Mouse (Mus musculus): ENCODE results near the gene Irf2bpl. TPM values are rescaled to one million over a fixed set of nuclear protein-coding genes. Genes with fewer than 3 reads are reported as not detected.

The Irf2bpl gene
- 10 to 100 TPM; 64.9 to 65.1 TPM for total RNA-seq (2021)
- long read RNA-seq, experiment 1, full-length matches to known transcripts: 37 of 37 reads
- long read RNA-seq, experiment 1, partial matches to known transcripts: 0 of 37 reads
- long read RNA-seq, experiment 1, other reads (novel, unspliced or antisense): 0 of 37 reads
- long read RNA-seq, experiment 2, full-length matches to known transcripts: 45 of 45 reads
- long read RNA-seq, experiment 2, partial matches to known transcripts: 0 of 45 reads
- long read RNA-seq, experiment 2, other reads (novel, unspliced or antisense): 0 of 45 reads

DNA sequence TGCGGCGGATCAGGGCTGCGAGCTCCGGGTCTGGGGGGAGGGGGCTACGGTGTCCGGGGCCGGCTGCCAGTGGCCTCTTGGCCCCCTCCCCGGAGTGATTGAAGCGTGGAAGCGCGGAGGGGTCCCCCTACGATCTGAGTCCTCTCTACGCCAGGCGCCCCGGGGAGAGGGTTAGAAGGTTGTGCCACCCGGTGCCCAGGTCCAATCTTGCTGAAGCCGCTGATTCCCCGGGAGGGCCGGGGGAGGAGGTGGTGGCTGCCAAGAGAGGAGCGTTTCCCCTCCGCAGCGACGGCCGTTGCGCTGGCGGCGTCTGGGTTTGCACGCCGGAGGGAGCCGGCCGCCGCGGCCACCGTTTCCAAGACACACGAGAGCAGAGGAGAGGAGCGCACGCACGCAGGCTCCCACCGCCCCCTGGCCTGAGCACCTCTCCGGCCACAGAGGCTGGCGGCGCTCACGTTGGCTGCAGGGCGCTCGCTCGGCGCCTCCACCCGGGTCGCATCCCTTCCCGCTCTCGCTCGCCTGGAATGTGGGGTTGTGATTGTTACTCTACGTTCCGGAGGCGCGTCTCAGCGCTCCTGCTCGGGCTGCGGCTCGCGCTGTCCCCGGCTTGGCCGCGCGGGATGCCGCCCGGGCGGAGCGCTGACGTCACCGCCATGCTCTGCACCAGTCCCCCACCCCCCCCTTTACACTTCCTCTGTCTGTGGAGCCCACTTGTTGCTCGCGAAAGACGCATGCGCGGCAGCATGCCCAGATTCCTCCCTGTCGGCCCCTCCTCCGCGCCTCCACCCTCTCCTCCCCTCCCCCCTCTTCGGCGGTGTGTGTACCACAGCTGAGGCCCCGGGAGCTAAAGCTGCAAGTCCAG, at the start of gene Irf2bpl:
TSS of gene Irf2bpl (minus strand) at position 602 of the 862 bp plus-strand sequence.
- DNase-seq (ENCODE audit: low spot score in 2 of 2): peak; percentile 98 to 99

DNA sequence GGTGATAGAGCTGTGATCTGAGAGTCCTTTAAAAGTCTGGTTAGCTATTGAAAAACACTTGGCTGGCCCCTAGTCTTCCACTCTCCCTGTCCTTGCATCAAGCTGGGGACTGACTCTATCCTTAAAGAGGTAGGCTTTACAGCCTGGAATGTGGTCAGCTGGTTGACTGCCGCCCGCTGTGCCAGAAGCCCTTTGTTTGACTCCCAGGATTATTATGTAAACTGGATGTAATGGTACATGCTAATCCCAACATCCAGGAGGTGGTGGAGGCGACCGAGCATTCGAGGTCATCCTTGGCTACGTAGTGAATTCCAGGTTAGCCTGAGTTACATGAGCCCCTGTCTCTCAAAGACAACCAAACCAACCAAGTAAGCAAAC, 48.0 kb upstream of the Irf2bpl start:
- DNase-seq (ENCODE audit: low spot score in 2 of 2): no peak

DNA sequence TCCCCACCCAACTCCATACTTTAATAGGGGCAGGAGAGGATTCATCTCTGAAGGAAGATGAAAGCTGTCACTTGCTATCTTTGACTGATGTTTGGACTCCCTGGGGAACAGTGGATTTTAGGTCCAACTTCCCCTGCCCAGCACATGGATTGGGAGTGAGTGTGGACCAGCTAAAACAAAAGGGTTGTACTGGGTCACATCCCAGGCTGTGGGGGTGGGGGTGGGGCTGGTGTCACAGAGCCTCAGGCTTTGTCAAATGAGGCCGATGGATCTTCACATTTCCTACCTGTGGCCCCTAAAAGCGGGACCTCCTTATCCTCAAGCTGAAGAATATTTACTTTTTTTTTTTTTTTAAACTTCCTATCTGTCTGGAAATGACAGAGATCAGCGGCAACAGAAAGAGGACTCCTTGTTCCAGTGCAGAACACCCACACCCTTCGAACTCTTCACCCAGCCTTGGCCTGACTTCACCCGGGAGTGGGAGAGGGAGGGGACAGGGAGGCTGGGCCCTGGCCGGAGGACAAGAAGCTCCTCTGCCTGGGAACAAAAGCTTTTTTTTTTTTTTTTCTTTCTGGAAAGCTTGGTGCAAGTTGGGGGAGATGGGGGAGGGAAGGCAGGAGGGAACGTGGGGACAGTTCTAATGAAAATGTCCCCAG, 47.4 kb upstream of the Irf2bpl start:
- no peak for DNase-seq (ENCODE audit: low spot score in 2 of 2)

DNA sequence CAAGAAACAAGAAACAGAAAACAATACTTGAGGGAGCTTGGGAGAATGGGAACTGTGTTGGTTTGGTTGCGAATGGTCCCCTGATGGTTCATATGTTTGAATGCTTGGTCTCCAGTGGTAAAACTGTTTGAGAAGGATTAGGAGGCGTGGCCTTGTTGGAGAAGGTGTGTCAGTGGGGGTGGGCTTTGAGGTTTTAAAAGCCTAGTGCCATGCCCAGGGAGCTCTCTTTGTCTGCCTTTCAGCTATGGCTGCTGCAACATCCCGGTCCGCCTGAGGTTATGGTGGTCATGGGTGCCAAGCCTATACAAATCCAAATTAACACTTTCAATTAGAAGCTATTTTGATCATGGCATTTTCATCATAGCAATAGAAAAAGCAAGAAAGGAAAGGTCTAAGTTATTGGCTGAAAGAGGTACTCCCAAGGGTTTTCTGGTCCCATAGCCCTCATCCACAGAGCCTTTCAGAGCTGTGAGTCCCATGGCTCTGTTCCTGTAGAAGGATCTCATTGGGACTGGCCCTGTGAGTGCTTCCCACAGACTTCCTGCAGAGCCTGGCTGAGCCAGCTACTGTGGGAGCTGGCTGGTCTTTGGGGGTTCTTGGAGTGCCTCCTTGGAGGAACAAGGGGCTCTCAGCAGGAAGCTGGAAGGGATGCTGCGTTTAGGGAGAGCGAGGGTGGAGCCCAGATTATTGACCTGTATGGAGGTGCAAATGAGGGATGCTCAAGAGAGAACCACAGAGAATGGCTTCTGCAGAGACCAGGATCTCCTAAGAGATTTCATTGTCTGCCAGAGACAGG, 46.5 kb upstream of the Irf2bpl start:
- no peak for DNase-seq (ENCODE audit: low spot score in 2 of 2)

DNA sequence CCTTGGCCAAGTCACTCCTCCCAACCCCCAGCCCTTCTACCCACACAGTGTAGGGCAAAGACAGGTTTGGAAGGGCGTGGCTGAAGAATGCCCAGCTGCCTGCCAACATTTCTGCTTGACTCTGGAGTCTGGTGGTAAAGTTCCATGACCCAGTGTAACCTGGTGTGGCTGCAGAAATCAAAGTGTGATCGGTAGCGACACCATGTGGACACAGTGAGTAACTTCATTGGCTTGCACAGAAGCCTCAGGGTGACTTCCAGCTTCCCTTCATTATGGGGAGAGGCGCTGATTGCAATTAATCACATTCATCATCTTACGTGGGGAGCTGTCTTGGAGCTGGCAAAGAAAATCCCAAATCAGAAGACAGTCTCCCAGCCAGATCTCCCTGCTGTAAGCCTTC, 39.2 kb upstream of the Irf2bpl start:
- DNase-seq (ENCODE audit: low spot score in 2 of 2): peak; percentile 83 to 88

DNA sequence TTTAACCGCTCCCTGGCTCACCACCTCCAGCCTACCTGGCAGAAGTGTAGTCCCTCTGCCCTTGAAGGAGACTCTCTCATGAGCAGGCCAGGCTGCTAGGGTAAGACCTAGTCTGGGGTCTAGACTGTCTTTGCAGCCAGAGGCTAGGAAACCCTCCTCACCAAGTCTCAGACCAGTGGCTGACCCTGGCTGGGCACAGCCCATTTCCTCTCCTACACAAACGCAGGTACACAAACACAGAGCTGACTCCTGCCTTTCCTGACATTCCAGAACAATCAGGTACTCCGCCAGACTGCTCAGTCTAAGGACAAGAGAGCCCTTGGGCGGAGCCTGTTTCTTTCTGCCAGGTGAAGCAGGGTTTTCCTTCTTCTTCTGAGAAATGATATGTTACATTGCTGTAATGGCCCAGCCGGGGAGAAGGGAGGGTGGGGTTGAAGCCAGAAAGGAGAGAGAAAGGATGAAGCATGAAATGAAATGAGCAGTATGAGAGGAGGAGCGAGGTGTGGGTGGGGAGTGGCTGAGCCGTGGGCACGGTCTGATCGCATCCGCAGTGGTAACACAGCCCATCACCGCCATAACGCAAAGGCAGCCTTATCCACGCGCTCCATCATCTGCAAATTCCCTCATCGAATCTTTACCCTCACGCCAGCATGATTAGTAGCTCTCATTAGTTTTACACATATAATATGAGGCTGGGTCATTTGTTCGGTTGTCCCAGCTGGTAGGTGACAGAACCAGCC, 34.6 kb upstream of the Irf2bpl start:
- DNase-seq (ENCODE audit: low spot score in 2 of 2): no peak

DNA sequence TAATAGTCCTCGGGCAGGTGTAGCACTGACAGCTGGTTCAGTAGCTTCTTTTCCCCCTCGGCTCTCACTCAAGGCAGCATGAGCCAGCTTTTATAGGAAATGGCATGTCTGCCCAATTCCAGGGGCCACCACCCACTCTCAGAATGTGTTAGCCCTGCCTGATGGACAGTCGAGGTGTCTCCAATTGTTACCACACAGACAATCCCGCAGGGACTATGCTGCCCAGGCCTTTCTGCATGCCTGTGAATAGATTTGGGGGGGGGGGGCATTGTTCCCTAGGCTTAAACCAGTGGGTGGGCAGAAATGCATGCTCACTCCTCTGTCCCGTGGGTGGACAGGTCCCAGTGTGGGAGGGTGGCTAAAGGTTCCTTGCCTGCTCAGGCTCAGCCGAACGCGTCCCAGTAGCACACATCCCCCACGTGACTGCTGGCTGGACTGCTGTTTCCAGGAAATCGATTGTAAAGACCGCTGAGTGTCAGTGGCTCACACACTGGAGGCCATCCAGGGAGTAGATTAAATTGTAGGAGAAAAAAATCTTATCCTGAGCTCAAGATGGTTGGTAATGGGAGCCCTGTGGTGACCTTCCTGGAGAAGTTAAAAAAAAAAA, 33.9 kb upstream of the Irf2bpl start:
- no peak for DNase-seq (ENCODE audit: low spot score in 2 of 2)

DNA sequence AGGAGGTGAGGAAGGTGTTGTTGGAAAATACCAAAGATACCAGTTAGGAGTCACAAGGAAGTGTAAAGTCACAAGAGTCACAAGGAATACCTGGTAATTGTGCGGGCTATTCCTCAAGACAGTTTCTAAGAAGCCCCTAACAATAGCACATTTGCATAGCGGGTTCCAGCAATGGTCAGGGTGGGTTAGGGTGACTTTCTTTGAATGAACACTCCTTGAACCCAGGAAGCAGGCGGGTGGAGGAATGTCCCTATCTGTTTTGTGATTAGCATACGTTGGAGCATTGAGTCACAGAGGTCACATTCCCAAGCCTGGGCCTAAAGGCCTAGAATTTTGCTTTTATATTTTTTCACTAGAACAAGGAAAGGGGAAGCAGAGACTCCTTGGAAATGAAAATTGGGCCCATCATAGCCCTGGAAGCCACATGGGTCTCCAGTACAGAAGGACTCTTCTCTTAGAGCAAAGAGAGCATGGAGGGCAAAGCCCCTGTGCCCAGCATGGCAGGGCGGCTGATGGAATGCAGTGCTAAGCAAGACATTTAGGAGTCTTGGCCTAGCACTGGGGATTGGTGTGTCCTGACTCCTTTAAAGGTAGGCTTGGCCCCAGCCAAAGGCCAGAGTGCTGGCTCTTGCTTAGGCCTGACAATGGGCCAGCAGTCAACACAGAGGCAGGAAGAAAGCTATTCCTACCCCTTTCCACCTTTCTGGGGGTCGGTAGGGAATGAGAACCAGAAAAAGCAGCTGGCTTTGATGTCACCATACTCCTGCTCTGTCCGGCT, 32.4 kb upstream of the Irf2bpl start:
- no peak for DNase-seq (ENCODE audit: low spot score in 2 of 2)

DNA sequence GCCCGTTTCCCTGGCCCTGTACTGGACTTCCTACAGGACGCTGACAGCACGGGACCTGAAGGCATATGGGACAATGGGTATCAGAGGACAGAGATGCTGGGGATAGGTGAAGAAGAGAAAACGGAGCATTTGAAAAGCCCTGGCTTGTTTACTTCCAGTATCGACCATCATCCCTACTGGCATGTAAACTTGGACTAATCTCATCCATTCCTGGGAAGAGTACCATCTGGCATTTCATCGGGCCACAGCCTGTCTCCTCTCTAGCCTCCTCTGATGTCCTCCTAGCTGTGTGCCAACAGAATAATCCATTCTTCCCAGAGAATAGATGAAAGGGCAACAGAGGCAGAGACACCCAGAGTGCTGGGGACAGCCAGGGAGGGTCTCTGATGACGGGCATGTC, 31.0 kb upstream of the Irf2bpl start:
- DNase-seq (ENCODE audit: low spot score in 2 of 2): no peak

DNA sequence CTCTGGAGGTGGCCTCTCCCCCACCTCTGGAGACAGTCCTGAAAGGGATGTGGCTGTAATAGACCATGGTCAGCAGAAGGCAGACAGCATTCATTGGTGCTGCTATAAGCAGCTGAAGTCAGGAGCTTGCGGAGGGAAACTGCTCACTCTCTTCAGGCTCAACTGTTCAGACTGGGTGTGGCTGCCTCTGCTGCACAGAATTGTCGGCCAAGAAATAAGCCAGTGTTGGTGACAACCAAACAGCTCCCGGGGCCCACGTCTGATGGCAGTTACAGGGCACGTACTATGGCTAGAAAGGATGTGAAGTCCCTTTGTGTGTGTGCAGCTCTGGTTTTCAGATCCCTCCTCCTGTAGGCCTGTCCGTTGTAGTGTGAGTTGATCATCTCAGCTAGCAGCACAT, 30.2 kb upstream of the Irf2bpl start:
- DNase-seq (ENCODE audit: low spot score in 2 of 2): no peak

DNA sequence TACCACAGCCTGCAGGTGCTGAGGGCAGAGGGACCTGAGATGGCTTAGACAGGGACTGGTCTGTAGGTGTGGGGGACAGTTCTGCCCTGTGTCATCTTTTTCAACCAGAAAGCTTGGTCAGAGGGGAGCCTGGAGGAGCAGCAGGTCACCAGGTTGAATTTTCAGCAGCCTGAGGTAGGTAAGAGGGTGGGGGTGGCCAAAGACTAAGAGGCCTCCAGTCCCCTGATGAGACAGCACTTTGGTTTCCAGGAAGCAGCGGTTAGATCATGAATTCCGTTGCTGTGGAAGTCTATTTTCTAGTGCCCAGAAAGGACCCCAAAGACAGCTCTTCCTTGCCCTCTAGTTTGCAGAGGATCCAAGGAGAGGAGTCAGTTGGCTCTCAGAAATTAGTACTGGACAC, 29.8 kb upstream of the Irf2bpl start:
- no peak for DNase-seq (ENCODE audit: low spot score in 2 of 2)

DNA sequence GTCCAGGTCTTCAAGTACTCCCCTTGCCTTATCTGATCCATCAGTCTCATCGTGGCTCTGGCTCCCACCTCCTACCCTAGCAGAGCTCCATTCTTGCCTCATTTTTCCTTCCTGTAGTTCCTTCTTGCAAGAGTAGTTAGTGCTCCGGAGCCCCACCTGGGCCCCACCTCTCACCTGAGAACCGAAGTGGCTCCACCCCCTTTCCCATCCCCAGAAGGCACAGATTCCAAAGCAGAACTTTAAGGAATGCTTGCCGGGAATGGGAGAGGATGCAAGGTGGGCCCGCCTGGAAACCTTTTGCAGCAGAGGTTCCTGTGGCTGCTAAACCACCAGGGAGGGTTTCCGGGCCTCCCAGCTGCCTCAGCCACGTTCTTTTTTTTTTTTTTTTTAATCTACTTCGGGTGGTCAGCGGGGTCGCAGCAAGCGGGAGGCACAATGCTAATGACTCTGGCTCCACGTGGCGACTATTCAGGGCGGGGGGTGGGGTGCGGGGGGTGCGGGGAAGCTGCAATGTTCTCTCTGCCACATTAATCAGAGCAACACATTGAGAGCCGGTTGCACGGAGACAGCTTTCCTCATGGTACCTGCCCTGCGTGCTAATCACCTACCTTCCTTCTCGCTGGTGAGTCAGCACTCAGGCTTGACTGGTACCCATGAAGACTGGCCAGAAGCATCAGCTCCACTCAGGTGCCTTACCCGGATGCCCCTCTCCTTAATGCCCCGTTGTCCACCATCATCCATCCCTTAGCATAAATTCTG, 27.9 kb upstream of the Irf2bpl start:
- no peak for DNase-seq (ENCODE audit: low spot score in 2 of 2)

DNA sequence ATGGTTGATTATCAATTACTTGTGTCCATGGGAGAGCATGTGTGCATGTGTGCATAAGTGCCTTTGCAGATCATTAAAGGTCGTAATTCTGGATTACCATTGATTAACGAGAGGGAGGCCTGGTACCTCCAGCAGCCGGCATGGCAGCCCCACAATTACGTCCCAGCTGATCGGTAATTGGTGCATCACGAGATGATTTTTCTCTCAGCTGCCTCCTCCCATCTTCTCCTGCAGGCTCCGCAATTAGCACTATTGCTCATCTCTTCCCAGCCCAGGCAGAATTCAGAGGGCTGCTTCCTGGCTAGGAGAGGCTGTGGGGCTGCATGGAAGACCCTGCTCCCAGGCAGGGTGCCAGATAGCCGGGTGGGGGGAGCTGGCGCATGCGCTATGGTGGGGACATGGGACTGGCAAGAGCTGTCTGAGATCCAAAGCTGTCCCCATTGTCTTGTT, 26.9 kb upstream of the Irf2bpl start:
- peak; percentile 79 to 84 for DNase-seq (ENCODE audit: low spot score in 2 of 2)

DNA sequence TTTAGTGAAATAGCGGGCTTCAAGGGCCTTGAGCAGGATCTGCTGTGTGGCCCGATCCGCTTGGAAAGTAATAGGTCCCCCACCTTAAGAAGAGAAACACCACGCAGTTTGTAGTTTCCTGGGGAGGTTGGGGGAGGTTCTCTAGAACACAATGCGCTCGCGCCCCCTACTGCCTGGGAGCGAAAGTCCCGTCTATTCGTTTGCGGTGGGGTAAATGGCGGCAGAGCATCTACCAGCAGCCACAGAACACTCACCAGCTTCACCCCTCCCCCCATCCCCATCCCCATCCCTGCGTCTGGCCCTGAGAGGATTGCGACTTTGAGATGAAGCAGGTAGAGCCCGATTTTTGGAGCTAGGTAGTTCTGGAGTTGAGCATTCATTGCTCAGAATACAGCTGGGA, 21.8 kb upstream of the Irf2bpl start:
- DNase-seq (ENCODE audit: low spot score in 2 of 2): peak; percentile 78 to 88

DNA sequence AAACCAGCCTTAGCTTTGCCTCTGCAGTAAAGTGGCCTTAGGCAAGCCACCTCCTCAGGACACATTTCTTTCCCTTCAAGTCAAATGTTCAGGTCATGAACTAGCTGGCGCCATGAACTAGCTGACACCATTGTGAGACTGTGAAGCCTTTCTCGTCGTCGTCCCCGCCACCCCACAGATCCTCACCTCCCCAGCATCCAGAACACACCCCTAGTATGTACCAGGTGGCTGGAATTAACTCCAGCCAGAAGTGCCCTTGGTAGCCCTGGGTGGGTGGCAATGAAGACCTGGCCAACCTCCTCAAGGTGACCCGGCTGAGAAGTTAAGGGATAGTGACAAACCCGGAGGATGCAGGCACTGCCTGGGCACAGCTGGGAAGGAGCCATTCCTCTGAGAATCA, 21.3 kb upstream of the Irf2bpl start:
- DNase-seq (ENCODE audit: low spot score in 2 of 2): no peak

DNA sequence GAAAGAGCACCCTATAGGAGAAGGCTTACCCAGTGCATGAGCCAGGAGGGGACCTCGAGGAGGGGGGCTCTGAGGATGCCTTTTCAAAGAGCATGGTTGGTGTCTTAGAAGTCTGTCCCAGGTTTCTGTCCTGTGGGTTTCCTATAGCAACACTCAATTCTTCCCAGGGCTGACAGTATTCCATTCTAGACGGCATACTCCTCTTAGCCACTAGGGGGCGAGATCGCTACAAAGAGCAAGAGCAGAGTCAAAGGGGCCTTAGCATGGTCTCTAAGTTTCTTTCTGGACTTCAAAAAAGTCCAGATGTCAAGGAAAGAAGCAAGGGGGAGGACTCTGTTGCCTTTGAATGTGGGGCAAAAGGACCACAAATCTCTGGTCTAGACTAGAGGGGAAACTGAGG, 20.6 kb upstream of the Irf2bpl start:
- DNase-seq (ENCODE audit: low spot score in 2 of 2): no peak

DNA sequence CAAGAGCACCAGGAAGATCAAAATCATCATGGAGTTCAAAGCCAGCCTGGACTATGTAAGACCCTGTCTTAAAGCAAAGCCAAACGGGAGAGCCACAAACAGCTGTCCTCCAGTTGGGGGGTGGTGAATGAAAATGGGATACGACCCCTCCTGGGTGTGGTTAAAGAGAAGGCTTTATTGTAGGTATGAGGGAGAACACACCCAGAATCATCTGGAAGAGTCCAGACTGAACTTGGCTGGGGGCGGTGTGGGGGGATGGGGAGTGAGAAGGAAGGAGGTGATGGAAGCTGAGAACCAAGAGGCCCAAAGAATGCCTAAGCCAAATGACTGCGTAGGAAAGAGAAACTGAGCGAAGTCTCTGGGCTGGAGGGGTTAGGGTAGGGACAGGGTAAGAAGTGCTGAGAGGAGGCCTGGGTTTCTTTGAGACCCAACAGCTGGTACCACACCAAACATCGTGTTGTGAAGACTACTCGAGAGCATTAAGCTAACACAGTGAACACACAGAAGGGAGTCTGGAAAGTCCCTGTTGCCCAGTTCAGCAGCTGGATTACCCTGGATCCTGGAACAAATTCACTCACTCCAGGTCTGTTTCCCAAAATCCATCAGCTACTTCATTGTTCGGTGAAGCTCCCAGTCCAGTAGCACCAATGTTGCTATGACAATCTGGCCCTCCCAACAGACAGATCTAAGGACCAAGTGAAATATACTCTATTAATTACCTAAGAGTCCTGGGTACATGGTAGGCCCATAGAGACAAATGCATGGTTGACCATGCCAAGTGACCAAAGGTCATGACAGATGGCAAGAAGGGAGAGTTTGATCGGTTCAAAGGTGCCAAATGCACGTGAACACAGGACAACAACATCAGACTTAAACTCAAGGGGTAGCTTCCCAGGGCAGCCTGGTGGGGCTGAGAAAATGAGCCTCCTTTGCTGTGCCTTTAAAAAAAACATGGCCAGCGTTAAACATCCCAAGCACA, 19.5 kb upstream of the Irf2bpl start:
- DNase-seq (ENCODE audit: low spot score in 2 of 2): no peak
